Mouse (Mus musculus): ENCODE measurements around the gene Col25a1.

DNA sequence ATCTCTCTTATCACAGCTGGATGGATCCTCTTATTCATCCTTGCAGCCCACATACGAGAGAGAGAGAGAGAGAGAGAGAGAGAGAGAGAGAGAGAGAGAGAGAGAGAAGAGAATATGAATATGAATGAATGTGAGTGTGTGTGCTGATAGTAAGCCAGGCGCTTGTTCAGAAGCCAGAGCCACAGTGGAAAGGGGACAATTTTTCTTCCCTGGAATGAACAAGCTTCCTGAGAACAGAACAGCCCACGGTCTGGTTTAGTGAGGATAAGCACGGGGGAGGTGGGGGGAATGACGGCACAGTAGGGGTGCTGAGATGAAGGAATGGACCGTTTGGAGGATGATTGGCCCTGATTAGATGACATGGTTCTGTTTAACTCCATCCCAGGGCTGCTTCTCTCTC, 218.9 kb downstream of the Col25a1 start:
- no peak for TF ChIP-seq POLR2A (IDR thresholded peaks at IDR 0.05; ENCODE audit: borderline replicate concordance, extremely low read depth, insufficient read depth, insufficient read length, poor library complexity, severe bottlenecking)
- TF ChIP-seq CTCF (IDR thresholded peaks at IDR 0.05; ENCODE audit: borderline replicate concordance, extremely low read depth, insufficient read depth, insufficient read length): no peak
